Mouse (Mus musculus): ENCODE data around the gene Pcx.

The Pcx gene

DNA sequence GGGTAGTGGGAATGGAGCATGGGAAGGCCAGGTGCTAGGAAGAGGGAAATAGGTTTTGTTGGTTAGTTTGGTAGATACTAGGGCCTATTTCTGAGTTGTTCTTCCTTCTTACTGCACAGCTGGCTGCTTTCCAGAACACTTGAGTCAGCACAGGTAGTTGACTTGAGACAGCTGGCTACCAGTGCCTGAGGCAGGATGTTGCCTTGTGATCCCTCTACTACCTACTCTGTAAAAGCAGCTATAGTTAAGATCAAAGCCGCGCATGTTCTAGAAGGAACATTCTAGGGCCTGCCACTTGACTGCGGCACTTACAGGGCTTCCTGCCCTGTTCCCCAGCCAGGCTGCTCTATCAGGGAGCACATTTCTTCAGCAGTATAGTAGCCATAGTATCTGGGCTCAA is 79.8 kb downstream of the Pcx start:
- DNase-seq = no peak

DNA sequence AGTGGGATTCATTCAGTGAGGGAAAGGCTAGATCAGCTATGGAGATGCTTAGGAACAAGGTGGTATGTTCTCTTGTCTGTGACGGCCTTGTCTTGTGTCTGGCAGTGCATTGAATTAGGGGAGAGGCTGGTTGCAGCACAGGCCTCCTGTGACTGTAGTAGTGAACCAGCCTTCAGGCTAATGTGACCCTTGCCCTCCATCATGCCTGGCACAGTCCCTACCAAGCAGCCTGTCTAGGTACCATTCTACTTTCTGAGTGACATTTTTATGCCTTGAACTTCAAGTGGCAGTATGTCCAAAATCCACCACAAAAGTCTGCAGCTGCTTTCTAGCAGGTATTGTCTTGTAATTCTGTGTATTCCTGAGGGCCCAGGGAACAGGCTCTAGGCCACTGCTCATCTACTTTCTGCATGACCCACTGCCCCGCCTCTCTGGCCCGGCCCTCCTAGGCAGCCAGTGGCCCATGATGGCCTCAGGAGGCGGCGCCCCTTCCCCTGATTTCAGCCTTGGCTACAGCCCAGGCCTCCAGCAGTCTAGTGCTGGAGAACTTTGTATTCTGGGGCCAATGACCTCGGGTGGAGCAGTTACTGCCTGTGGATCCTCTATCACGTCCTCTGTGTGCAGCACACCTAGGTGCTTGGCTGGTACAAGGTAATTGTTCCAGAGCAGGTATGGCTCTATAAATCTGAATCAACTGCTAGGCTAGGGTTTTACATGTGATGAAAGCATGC is 83.7 kb downstream of the Pcx start:
- no peak for DNase-seq

DNA sequence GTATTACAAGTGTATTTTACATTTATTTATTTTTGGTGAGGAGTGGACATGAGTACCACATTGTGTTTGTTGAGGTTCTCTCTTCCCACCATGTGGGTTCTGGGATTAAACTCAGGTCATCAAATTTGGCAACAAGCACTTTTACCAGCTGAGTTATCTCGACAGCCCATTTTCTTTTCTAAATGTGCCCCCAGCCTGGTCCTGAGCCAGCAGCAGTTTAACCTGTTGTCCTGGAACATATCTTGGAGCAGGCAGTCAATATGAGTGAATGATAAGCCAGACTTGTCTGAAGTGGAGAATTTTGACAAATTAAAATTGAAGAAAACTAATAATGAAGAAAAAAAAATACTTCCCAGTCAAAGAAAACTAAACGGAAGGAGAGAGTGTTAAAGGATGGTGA is 85.8 kb downstream of the Pcx start:
- DNase-seq = no peak

DNA sequence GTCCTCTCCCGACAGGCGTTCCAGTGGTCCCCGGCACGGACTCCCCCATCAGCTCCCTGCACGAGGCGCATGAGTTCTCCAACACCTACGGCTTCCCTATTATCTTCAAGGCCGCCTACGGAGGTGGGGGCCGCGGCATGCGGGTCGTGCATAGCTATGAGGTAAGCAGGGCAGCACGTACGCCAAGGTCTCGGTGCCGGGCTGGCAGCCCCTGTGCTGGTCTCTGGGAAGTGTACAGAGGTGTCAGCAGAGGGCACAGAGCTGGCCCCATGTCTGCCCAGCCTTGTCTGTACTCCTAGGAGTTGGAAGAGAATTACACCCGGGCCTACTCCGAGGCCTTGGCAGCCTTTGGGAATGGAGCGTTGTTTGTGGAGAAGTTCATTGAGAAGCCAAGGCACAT is 92.2 kb downstream of the Pcx start:
- DNase-seq = no peak

DNA sequence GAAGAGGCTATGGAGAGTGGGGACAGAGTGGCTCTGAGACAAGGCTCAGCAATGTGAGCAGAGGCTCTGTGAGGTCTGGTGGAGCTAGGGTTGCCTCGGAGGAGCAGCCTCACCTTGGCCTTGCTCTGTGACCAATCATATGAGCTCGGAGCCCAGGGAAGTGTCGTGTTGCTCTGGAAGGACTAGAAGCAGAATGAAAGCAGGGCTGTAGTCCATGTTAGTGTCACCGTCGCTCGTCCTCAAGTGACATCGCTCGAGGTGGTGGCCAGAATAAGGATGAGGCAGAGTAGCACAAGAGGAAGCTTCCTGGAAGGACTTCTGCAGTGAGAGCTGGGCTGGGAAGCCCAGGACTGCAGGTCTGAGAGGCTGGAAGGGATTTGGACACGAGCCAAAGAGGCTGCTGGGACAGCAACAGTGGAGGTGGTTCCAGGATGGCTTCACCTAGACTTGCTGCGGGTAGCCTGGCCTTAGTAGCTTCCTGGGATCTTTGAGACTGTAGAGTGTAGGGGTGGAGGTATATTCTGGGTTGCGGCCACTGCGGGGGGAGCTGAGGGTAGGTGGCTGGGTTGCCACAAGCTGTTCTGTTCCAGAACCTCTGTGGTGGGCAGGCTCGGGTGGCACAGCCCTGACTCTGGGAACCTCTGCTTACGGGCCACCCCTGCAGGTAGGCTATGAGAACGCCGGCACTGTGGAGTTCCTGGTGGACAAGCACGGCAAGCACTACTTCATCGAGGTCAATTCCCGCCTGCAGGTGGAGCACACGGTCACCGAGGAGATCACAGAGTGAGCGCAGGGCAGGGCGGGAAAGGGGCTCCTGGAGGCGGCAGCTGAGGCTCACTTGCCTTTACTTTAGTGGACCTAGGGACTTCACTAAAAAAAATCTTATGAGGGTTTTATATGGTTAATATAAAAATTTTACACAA is 93.8 kb downstream of the Pcx start:
- DNase-seq = no peak

DNA sequence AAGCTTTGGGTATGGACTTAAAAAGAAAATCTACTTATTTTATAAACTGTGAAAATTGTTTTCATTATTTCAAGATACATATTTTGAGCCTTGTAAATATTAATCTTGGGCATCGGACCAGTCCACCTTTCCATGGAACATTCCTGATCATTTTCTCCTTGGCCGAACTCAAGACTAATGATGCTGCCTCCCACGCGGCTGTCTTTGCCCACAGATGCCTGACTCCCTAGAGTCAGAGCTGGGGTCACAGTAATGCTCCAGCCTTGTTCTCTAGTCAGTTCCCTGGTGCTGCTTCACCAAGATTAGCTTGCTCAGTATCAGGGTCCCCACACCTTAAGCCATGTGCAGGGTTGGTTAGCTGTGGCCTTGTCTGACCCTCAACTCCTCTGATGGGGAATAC is 95.4 kb downstream of the Pcx start:
- DNase-seq = no peak

DNA sequence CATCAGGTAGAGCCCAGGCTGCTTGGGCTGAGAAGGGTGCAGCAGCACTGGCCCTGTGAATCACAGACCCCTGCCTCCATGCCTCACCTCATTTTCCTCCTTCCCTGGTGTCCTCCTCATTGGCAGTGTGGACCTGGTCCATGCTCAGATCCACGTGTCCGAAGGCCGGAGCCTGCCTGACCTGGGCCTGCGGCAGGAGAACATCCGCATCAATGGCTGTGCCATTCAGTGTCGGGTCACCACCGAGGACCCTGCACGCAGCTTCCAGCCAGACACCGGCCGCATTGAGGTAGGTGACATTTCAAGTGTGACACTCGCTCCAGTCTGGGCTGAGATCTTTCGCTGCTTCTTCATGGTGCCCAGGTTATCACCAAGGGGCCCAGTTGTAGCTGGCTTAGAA is 97.1 kb downstream of the Pcx start:
- DNase-seq = no peak

DNA sequence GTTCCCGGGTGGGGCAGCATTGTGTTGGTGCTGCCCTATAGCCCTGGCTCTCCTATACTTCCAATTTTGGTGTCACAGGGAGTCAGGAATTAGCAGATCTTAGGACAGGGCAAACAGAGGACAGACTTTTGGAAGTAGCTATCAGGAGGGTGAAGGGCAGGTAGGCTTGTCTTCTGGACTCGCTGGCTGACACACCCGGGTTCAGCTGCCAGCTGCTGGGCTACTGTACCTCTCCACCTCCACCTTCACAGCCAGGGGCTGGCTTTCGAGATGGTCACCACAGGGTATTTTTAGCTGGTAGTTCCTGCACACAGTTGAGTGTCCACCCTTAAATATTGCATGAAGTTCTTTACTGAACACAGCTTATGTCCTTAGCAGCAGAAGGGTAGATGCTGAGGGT is 98.2 kb downstream of the Pcx start:
- no peak for DNase-seq

DNA sequence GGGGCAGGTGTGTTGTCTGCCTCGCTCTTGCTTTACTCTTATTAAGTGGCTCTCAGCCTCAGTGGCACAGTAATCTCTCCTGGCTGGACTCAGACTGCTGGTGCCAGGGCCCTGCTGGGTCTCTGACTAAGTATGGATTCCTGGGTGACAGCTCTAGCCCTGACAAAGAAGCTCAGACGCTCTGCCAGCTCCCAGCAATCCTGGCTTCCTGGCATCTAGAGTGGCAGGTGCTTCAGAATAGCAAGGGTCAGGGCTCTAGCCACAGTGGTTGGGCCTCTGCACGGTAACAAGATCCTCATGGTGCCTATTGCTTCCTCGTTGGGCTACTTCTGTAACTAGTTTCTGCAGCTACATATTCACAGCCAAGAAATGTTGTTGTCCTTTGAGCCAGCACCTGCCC is 99.8 kb downstream of the Pcx start:
- no peak for DNase-seq

DNA sequence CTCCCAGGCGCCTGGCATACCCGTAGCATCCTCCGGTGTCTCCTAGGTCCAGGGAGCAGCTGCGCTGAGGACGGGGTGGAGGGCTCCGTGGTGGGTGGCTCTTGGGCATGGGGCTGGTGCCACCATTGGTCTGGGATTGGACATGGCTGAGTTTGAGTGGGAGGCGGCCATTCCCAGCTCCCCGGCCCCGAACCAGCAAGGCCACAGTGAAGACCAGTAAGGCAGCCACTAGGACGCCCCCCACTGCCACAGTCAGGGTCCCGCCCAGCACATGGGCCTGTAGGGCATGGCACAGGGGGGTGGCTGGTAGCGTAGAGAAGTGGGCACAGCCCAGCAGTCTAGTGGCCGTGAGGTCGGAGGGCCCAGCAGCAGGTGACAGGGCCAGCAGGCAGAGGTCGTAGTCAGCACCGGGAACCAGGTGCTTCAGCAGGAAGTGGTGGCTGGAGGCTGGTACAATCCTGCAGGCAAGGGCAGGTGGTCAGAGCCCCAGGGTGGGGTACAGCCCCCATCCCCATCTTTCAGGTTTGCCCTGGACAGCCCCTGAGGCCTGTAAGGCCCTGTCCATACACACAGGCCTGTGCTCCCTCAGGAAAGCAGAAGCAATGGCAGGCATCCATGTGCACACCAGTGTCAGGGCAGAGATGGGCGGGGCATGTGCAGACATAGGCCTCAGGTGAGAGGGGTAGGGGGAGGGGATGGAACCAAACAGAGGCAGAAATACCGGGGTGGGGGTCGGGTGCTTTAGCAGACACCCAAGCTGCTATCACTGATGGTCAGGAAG is 102.1 kb downstream of the Pcx start:
- no peak for DNase-seq

DNA sequence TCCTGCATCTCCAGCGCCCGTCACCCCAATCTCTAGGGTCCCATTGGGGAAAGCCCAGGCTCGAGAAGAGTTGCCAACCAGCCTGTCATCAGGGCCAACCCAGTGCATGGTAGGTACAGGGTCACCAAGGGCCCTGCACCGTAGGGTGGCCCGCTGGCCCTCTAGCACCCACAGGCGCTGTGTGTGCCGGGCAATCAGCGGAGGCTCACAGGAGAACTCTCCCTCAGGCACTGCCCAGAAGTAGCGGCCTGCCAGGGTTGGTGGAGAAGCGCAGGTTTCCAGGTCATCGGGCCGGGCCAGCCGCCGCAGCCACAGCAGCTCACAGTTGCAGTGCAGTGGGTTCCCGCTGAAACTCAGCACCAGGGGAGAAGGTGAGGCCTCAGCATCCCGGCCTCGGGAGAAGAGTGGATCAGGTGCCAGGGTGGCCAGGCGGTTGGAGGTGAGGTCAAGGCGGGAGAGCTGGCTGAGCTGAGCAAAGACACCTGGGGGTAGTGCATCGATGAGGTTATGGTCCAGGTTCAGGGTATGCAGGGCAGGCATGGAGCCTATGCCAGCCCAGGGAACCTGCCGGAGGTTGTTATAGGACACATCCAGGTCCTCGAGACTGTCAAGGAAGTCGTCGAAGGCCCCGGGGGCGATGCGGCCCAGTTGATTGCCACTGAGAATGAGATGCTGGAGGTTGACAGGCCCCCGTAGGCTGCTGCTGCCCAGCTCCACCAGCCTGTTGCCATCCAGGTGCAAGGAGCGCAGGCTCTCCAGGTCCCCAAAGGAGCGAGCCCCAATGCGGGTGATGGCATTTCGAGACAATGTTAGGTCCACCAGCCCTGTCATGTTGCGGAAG is 103.4 kb downstream of the Pcx start:
- DNase-seq = no peak

DNA sequence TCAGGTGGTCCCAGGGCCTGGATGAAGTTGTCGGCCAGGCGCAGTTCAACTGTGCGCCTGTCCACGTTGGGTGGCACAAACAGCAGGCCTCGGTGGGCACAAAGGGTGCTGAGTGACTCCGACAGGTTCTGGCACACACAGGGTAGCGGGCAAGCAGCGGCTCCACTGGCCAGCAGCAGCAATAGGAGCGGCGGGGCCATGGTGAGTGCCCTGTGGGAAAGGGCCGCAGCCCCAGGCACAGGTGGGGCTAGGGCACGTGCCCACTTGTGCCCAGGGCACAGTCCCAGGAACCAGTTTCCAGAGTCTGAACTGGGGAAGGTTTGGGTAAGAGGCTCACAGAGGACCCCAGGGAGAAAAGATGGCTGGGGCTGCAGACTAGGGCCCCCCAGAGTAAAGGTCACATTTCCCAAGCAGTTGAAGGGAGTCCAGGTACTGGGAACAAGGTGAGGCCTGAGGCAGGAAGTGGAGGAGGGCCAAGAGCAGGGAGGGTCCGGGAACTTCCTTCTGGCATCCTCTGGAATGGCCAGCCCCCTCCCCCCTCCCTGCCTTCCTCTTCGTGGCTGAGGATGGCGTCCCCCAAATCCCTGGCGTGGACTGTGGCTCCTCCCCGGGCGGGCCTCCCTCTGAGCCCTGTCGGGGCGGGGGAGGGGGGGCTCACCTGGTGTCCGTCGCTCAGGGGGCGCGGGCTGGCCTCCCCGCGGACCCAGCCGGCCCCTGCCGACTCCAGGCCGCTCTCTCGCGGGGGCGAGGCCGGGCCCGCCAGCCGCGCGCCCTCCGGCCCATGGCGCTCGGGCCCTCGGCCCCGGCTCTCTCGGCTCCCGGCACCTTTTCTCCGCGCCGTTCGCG is 104.3 kb downstream of the Pcx start:
- DNase-seq = no peak

DNA sequence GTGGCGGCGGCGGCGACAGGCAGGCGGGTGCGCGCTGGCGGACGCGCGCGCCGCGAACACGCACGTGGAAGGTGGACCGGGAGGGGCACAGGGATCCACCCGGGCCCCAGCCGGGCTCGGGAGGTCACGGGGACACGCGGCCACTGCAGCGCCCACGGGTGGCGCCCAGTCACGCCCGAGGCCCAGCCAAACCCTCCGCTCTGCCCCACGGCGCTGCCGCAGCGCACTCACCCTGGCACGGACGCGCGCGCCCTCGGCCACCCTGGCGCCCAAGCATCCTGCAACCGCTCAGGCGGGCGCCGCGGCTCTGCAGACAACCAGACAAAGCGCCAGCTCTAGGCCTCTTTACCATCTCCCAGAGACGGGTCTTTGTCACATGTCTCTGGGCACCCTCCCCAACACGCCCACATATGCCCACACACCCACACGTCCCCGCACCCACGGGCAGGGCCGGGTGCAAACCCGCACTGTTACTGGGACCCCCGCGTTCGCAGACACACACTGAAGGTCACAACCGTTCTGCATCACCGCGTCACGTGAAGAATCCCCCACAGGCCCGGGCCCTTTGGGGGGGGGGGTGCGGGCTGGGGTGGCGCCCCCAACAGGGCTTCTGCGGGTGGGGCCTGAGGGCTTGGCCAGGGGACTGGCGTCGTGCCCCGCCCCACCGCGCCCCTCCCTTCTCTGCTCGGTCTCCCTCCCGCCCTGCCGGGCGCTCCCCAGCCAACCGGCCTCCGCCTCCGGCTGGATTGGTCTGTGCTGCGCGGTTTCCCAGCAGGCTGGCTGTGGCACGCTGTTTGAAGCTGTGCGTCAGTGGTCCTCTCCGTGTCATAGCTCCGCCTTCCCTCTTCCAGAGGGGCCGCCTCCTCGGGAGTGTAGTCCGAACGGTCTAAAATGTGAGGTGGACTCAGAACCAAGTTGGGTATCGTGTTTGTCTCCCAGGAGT is 105.2 kb downstream of the Pcx start, which contains the start of gene Lrfn4:
Lrfn4 (minus strand) TSS at position 517 of the 943 bp plus-strand sequence.
- peak; percentile 84 for DNase-seq

DNA sequence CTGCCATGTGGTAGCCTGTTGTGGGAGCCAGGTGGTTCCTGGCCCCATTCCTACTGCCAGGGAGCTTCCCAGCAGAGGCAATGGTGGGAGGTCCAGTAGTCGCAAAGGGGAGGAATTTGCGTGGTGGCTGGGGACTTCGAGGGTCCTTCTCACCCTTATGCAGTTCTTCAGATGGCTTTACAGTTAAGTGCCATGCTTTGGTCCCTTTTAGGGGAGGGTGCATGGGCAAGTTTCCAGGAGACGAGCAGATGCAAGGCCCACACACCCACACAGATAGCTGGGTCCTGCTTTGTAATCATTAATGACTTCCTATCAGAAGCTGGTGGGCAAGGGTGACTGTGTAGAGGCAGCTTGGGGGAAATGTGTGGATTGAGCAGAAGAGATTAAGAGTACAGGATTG is 106.3 kb downstream of the Pcx start:
- DNase-seq = no peak

DNA sequence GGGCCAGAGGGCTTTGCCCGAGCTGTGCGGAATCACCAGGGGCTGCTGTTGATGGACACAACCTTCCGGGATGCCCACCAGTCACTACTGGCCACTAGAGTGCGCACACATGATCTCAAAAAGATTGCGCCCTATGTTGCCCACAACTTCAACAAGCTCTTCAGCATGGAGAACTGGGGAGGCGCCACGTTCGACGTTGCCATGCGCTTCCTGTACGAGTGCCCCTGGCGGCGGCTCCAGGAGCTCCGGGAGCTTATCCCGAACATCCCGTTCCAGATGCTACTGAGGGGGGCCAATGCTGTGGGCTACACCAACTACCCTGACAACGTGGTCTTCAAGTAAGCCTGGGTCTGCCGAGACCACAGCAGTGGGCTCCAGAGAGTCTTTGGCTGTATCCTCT is 107.9 kb downstream of the Pcx start:
- no peak for DNase-seq

DNA sequence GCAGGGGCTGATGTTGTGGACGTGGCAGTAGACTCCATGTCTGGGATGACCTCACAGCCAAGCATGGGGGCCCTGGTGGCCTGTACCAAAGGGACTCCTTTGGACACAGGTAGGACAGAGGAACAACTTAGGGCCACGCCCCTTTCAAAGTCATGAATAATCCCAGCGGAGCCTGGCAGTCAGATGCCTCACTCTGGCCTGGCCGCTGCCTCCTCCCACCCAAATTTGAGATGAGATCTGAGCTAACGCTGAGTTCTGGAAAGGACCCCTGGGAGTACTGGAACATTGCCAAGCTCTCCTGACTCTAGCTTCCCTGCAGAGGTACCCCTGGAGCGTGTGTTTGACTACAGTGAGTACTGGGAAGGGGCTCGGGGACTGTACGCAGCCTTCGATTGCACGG is 109.2 kb downstream of the Pcx start:
- no peak for DNase-seq

DNA sequence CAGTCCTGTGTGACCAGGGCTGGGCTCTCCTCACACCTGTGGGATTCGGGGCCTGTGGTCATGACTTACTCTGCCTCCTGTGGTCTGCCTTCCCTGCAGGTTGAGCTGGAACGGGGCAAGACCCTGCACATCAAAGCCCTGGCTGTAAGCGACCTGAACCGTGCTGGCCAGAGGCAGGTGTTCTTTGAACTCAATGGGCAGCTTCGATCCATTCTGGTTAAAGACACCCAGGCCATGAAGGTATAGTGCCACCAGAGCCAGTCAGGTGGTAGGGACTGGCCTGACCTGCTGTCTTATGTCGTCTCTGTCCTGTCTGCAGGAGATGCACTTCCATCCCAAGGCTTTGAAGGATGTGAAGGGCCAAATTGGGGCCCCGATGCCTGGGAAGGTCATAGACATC is 110.4 kb downstream of the Pcx start:
- DNase-seq = no peak

DNA sequence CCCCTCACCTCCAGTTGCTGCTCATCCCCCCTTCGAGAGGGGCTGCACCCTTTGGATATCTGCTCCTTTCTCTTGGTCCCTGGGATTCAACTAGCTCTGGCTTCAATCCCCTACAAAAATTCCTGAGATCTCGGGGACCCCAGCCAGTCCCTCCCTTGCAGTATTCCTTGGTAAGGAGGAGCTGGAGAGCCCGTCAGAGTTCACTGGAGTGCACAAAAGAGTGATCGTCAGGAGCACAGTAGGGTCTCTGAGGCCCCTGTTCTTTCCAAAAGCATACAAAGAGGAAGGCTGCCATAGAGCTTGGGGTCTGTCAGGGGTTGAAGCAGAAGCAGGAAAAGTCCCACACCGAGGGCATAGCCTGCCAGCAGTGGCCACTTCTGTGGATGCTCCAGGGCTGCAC is 112.5 kb downstream of the Pcx start:
- no peak for DNase-seq

DNA sequence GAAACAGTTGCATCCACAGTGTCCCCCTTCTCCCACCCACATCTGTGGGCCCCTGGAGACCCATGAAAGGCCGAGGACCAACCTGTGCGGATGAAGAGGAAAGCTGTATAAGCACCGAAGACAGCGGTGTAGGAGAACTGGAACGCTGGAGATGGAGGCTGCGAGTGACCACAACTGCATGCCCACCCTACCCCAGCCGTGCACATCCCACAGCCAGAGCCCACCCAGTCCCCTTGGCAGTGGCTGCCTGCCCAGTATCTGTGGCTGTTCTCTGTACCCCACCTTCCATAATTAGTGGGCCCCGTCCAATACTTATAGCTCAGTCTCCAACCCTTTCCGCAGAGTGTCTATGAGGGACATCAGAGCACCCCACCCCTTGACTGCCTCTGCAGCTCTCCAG is 113.1 kb downstream of the Pcx start:
- DNase-seq = no peak

DNA sequence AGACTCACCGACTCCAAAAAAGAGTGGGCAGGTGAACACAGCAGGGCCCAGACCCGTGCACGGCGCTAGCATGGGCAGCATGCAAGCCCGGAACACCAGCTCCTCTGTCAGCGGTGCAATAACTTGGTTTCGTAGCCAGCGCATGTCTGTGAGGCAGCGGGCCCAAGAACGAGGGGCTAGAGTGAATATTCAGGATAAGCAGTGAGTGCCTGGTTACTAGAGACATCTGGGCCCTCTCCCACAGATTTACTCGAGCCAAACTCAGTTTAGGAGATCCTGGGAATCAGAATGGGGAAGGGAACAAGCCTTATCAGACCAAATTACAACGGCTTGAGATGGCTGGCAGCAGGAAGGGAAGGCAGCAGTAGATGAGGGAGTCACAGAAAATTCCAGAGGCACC is 113.7 kb downstream of the Pcx start:
- no peak for DNase-seq
